Mouse (Mus musculus) macrophage (primary cell): Measurements from ENCODE around the gene Rflna. TPM values are rescaled to one million over a fixed set of nuclear protein-coding genes. Genes with fewer than 3 reads are reported as not detected.

Experiments
- H3K27ac ChIP-seq: fragments of 350-480 bp; formaldehyde crosslinking; 2 replicates; pipeline ENCODE4 v1.9.0; 2021
- H3K36me3 ChIP-seq: fragments of 350-480 bp; formaldehyde crosslinking; 2 replicates; pipeline ENCODE4 v1.9.0; 2021; ENCODE audit errors: inconsistent target
- H3K4me3 ChIP-seq: fragments of 350-480 bp; formaldehyde crosslinking; 2 replicates; pipeline ENCODE4 v1.9.0; 2021; ENCODE audit errors: inconsistent target
- H3K79me2 ChIP-seq: fragments of 350-480 bp; formaldehyde crosslinking; 2 replicates; pipeline ENCODE4 v1.9.0; 2021; ENCODE audit errors: inconsistent target
- WGBS: methylation state at CpG from one replicate; pipeline ENCODE4 v1.1.7; 2026; ENCODE audit warnings: inconsistent platforms; ENCODE audit not compliant: missing documents; 5-methylcytosine and 5-hydroxymethylcytosine counted together
- polyA plus RNA-seq: library from polyadenylated mRNA; stranded (reverse); fragments of 250-400 nt; gene quantifications from 3 replicates; pipeline ENCODE4 v1.2.4, GENCODE M21; 2018; ENCODE audit warnings: inconsistent platforms

The Rflna gene
- polyA plus RNA-seq, 1 experiment from 2014 or later: not detected

GRCm38 (mm10) chr5:124992323-124992722 is 10.7 kb upstream of the Rflna start:
- H3K4me3 ChIP-seq: no peak overlapping the region
- no peaks in the 10 kb centered on the region for H3K36me3 ChIP-seq
- no peaks in the 10 kb centered on the region for H3K79me2 ChIP-seq
- H3K27ac ChIP-seq: no peak overlapping the region
- 87% methylated on average over 8 of the region's 8 CpGs for WGBS

GRCm38 (mm10) chr5:124992891-124993290 is 10.1 kb upstream of the Rflna start:
- 6% methylated on average over 11 of the region's 11 CpGs for WGBS
- Histone ChIP-seq H3K27ac (no peak overlapping the region), H3K79me2 (no peaks in the 10 kb centered on the region), H3K4me3 (no peak overlapping the region), H3K36me3 (no peaks in the 10 kb centered on the region)

GRCm38 (mm10) chr5:124996816-124997215 is 6.2 kb upstream of the Rflna start:
- no peaks in the 10 kb centered on the region for H3K79me2 ChIP-seq
- H3K27ac ChIP-seq: no peak overlapping the region
- no peak overlapping the region for H3K4me3 ChIP-seq
- no peaks in the 10 kb centered on the region for H3K36me3 ChIP-seq
- WGBS: 12% methylated on average over 6 of the region's 6 CpGs

- Histone ChIP-seq H3K27ac (no peak overlapping the region), H3K36me3 (no peaks in the 10 kb centered on the region), H3K4me3 (no peak overlapping the region), H3K79me2 (no peaks in the 10 kb centered on the region)
- 97% methylated on average over 4 of the region's 4 CpGs for WGBS
Measured at GRCm38 (mm10) chr5:124997913-124998312, 5.1 kb upstream of the Rflna start.

GRCm38 (mm10) chr5:125000756-125001250 is 2.2 kb upstream of the Rflna start:
- Histone ChIP-seq H3K4me3 (no peak overlapping the region), H3K79me2 (no peaks in the 10 kb centered on the region), H3K27ac (no peak overlapping the region), H3K36me3 (no peaks in the 10 kb centered on the region)
- 88% methylated on average over 10 of the region's 10 CpGs for WGBS

GRCm38 (mm10) chr5:125003873-125004255 is 843 bp downstream of the Rflna start:
- Histone ChIP-seq H3K4me3 (no peak overlapping the region), H3K36me3 (no peaks in the 10 kb centered on the region), H3K27ac (no peak overlapping the region), H3K79me2 (no peaks in the 10 kb centered on the region)
- 40% methylated on average over 15 of the region's 15 CpGs for WGBS

GRCm38 (mm10) chr5:125005871-125006652 is 3.0 kb downstream of the Rflna start:
- 71% methylated on average over 9 of the region's 9 CpGs for WGBS
- Histone ChIP-seq H3K36me3 (no peaks in the 10 kb centered on the region), H3K27ac (no peak overlapping the region), H3K4me3 (no peak overlapping the region), H3K79me2 (no peaks in the 10 kb centered on the region)

GRCm38 (mm10) chr5:125006896-125007295 is 3.9 kb downstream of the Rflna start:
- H3K4me3 ChIP-seq: no peak overlapping the region
- no peaks in the 10 kb centered on the region for H3K79me2 ChIP-seq
- no peaks in the 10 kb centered on the region for H3K36me3 ChIP-seq
- 83% methylated on average over 5 of the region's 5 CpGs for WGBS
- H3K27ac ChIP-seq: no peak overlapping the region

GRCm38 (mm10) chr5:125011166-125011565 is 8.1 kb downstream of the Rflna start:
- Histone ChIP-seq H3K36me3 (peaks cover 7% of the 10 kb centered on the region; the same call in 1 of the 2 replicates), H3K27ac (no peak overlapping the region), H3K4me3 (no peak overlapping the region), H3K79me2 (no peaks in the 10 kb centered on the region)
- 95% methylated on average over 23 of the region's 24 CpGs for WGBS

- WGBS: 100% methylated on average over 8 of the region's 8 CpGs
- Histone ChIP-seq H3K36me3 (peaks cover 12% of the 10 kb centered on the region; the same call in 1 of the 2 replicates), H3K27ac (no peak overlapping the region), H3K79me2 (no peaks in the 10 kb centered on the region), H3K4me3 (no peak overlapping the region)
Measured at GRCm38 (mm10) chr5:125011628-125012027, 8.6 kb downstream of the Rflna start.

GRCm38 (mm10) chr5:125014497-125014896 is 11.5 kb downstream of the Rflna start:
- no peak overlapping the region for H3K27ac ChIP-seq
- H3K4me3 ChIP-seq: no peak overlapping the region
- WGBS: 78% methylated on average over 7 of the region's 7 CpGs
- peaks cover 34% of the 10 kb centered on the region for H3K36me3 ChIP-seq
- H3K79me2 ChIP-seq: no peaks in the 10 kb centered on the region

- no peaks in the 10 kb centered on the region for H3K79me2 ChIP-seq
- peaks cover 34% of the 10 kb centered on the region for H3K36me3 ChIP-seq
- H3K4me3 ChIP-seq: no peak overlapping the region
- 93% methylated on average over 3 of the region's 3 CpGs for whole genome bisulfite sequencing
- no peak overlapping the region for H3K27ac ChIP-seq
Measured at GRCm38 (mm10) chr5:125015066-125015465, 12.0 kb downstream of the Rflna start.

GRCm38 (mm10) chr5:125015576-125015975 is 12.6 kb downstream of the Rflna start:
- no peaks in the 10 kb centered on the region for H3K79me2 ChIP-seq
- no peak overlapping the region for H3K4me3 ChIP-seq
- peaks cover 34% of the 10 kb centered on the region for H3K36me3 ChIP-seq
- 89% methylated on average over 9 of the region's 9 CpGs for WGBS
- H3K27ac ChIP-seq: no peak overlapping the region

GRCm38 (mm10) chr5:125016421-125017242 is 13.6 kb downstream of the Rflna start:
- H3K79me2 ChIP-seq: no peaks in the 10 kb centered on the region
- 94% methylated on average over 15 of the region's 17 CpGs for WGBS
- no peak overlapping the region for H3K4me3 ChIP-seq
- no peak overlapping the region for H3K27ac ChIP-seq
- peaks cover 34% of the 10 kb centered on the region for H3K36me3 ChIP-seq

- 92% methylated on average over 15 of the region's 15 CpGs for WGBS
- Histone ChIP-seq H3K4me3 (no peak overlapping the region), H3K79me2 (no peaks in the 10 kb centered on the region), H3K27ac (no peak overlapping the region), H3K36me3 (peaks cover 39% of the 10 kb centered on the region)
Measured at GRCm38 (mm10) chr5:125017332-125017731, 14.3 kb downstream of the Rflna start.
